Comparison of ENCODE assay signal across 18 mouse cellular contexts in genomic region chr12:108226216-108226615, GRCm38 (mm10). TPM values are rescaled to one million over a fixed set of nuclear protein-coding genes. Genes with fewer than 3 reads are reported as not detected.
A peak's percentile ranks its signal among the peaks of the same experiment; 100 is the strongest.
DNase-seq lines count a peak whose midpoint lies in the region; ATAC-seq lines count a peak whose summit lies in the region.
"Had no signal": no experiment of that assay in that cellular context is flagged by ENCODE, and none has a peak within 500 bp of the region (broad histone marks: within the 10 kb centered on the region; RNA-seq: fewer than 3 reads in every experiment).

No protein-coding gene starts in this region.

- 0 out of 2 replicates have a peak overlapping the region, but pooled peaks have one; percentile 0 for H3K9ac ChIP-seq in hindbrain, embryonic 12.5 days
- no peak overlapping the region for H3K9ac ChIP-seq in hindbrain, embryonic 14.5 days
- H3K9ac ChIP-seq in neural tube, embryonic 13.5 days: peak overlapping the region; percentile 8; the same call in 1 of the 2 replicates
- no peak overlapping the region for H3K9ac ChIP-seq in neural tube, embryonic 15.5 days (replicated peaks)
- H3K9ac ChIP-seq: hindbrain, embryonic 15.5 days; limb, embryonic 12.5 days; liver, embryonic 14.5 days; lung, embryonic 15.5 days had no signal

- 81% methylated on average over 13 of the region's 13 CpGs for WGBS in heart, embryonic 10.5 days
- WGBS in hindbrain, embryonic 12.5 days: 72% methylated on average over 13 of the region's 13 CpGs
- 70% methylated on average over 13 of the region's 13 CpGs for WGBS in hindbrain, embryonic 14.5 days
- 78% methylated on average over 13 of the region's 13 CpGs for WGBS in neural tube, embryonic 13.5 days
- WGBS in neural tube, embryonic 15.5 days: 73% methylated on average over 13 of the region's 13 CpGs

- no peak overlapping the region for H3K4me3 ChIP-seq in heart, embryonic 10.5 days
- no peak overlapping the region for H3K4me3 ChIP-seq in hindbrain, embryonic 12.5 days
- H3K4me3 ChIP-seq in hindbrain, embryonic 14.5 days (replicated peaks; ENCODE audit: low read length): no peak overlapping the region
- H3K4me3 ChIP-seq in neural tube, embryonic 13.5 days: no peak overlapping the region
- H3K4me3 ChIP-seq in neural tube, embryonic 15.5 days (replicated peaks): no peak overlapping the region
- H3K4me3 ChIP-seq: heart, adult 2 months; hindbrain, embryonic 15.5 days; limb, embryonic 12.5 days; lung, embryonic 15.5 days had no signal

- peak; percentile 68 for DNase-seq in cerebellum, adult 11-12 months
- DNase-seq in cerebellum, adult 18-20 months: no peak
- no peak for DNase-seq in heart, embryonic 10.5 days (ENCODE audit: low spot score)
- no peak for DNase-seq in heart, postnatal 4 days
- DNase-seq in hindbrain, embryonic 14.5 days (ENCODE audit: low spot score): no peak
- DNase-seq: adrenal gland, adult 8-10 months; gastrocnemius, postnatal 10 days; heart, adult 2 months; thymus, adult 2 months had no signal

- H3K36me3 ChIP-seq in heart, embryonic 10.5 days: no peaks in the 10 kb centered on the region
- H3K36me3 ChIP-seq in hindbrain, embryonic 12.5 days: no peaks in the 10 kb centered on the region
- H3K36me3 ChIP-seq in hindbrain, embryonic 14.5 days (replicated peaks; ENCODE audit: control insufficient read depth, insufficient read depth): no peaks in the 10 kb centered on the region
- H3K36me3 ChIP-seq in neural tube, embryonic 13.5 days: no peaks in the 10 kb centered on the region
- H3K36me3 ChIP-seq in neural tube, embryonic 15.5 days: no peaks in the 10 kb centered on the region
- H3K36me3 ChIP-seq: hindbrain, embryonic 15.5 days; limb, embryonic 12.5 days; lung, embryonic 15.5 days had no signal

- peaks cover 90% of the 10 kb centered on the region for H3K4me1 ChIP-seq in heart, embryonic 10.5 days
- H3K4me1 ChIP-seq in hindbrain, embryonic 12.5 days: peaks cover 81% of the 10 kb centered on the region
- H3K4me1 ChIP-seq in hindbrain, embryonic 14.5 days (replicated peaks; ENCODE audit: control insufficient read depth, insufficient read depth, low read length): peaks cover 48% of the 10 kb centered on the region
- H3K4me1 ChIP-seq in neural tube, embryonic 13.5 days (replicated peaks): peaks cover 89% of the 10 kb centered on the region
- H3K4me1 ChIP-seq in neural tube, embryonic 15.5 days: peaks cover 71% of the 10 kb centered on the region

- ATAC-seq in hindbrain, embryonic 12.5 days (ENCODE audit: low FRiP score): no peak
- ATAC-seq in hindbrain, embryonic 14.5 days (ENCODE audit: low FRiP score): no peak
- ATAC-seq in neural tube, embryonic 13.5 days (ENCODE audit: low read depth): no peak
- ATAC-seq in neural tube, embryonic 15.5 days (ENCODE audit: low FRiP score): no peak
- ATAC-seq: intestine, embryonic 16.5 days; Patski had no signal

- peak overlapping the region; percentile 50 for H3K27ac ChIP-seq in heart, embryonic 10.5 days
- peak overlapping the region; percentile 25; the same call in 1 of the 2 replicates for H3K27ac ChIP-seq in hindbrain, embryonic 12.5 days
- H3K27ac ChIP-seq in hindbrain, embryonic 14.5 days: no peak overlapping the region
- no peak overlapping the region for H3K27ac ChIP-seq in neural tube, embryonic 13.5 days (replicated peaks)
- H3K27ac ChIP-seq in neural tube, embryonic 15.5 days (replicated peaks): no peak overlapping the region
- H3K27ac ChIP-seq: heart, adult 2 months; hindbrain, embryonic 15.5 days; limb, embryonic 12.5 days; liver, embryonic 14.5 days; lung, embryonic 15.5 days had no signal

- no peak overlapping the region for H3K4me2 ChIP-seq in hindbrain, embryonic 12.5 days (replicated peaks)
- H3K4me2 ChIP-seq in hindbrain, embryonic 14.5 days (replicated peaks): no peak overlapping the region
- H3K4me2 ChIP-seq in neural tube, embryonic 13.5 days: no peak overlapping the region
- H3K4me2 ChIP-seq in neural tube, embryonic 15.5 days: no peak overlapping the region
- H3K4me2 ChIP-seq: hindbrain, embryonic 15.5 days; limb, embryonic 12.5 days; lung, embryonic 15.5 days had no signal

- no peaks in the 10 kb centered on the region for H3K9me3 ChIP-seq in heart, embryonic 10.5 days
- H3K9me3 ChIP-seq in hindbrain, embryonic 12.5 days (replicated peaks): no peaks in the 10 kb centered on the region
- no peaks in the 10 kb centered on the region for H3K9me3 ChIP-seq in hindbrain, embryonic 14.5 days (ENCODE audit: control insufficient read depth, low read length)
- no peaks in the 10 kb centered on the region for H3K9me3 ChIP-seq in neural tube, embryonic 13.5 days
- H3K9me3 ChIP-seq in neural tube, embryonic 15.5 days (replicated peaks): no peaks in the 10 kb centered on the region
- H3K9me3 ChIP-seq: hindbrain, embryonic 15.5 days; limb, embryonic 12.5 days; lung, embryonic 15.5 days had no signal

- H3K27me3 ChIP-seq in heart, embryonic 10.5 days (ENCODE audit: insufficient read depth, poor library complexity, severe bottlenecking): no peaks in the 10 kb centered on the region
- no peaks in the 10 kb centered on the region for H3K27me3 ChIP-seq in hindbrain, embryonic 12.5 days
- no peaks in the 10 kb centered on the region for H3K27me3 ChIP-seq in hindbrain, embryonic 14.5 days (ENCODE audit: control insufficient read depth, insufficient read depth, low read length)
- no peaks in the 10 kb centered on the region for H3K27me3 ChIP-seq in neural tube, embryonic 13.5 days
- H3K27me3 ChIP-seq in neural tube, embryonic 15.5 days (replicated peaks): no peaks in the 10 kb centered on the region
- H3K27me3 ChIP-seq: hindbrain, embryonic 15.5 days; lung, embryonic 15.5 days; Patski had no signal

RNA-seq across cellular contexts. Expression of gene Ccnk, which starts 46.8 kb away (rescaled TPM):
- polyA plus RNA-seq in heart, embryonic 10.5 days (2016; fragmentation: Nextera tagmentation; extraction: Ambion mirVana): 2.0 and 3.6 TPM in 2 replicates
- total RNA-seq in heart, postnatal 4 days (2021): 10 to 100 TPM; 30.5 to 32.8 TPM
- polyA plus RNA-seq in hindbrain, embryonic 12.5 days (2016; fragmentation: Nextera tagmentation; extraction: Ambion mirVana): 2.9 and 3.6 TPM in 2 replicates
- polyA plus RNA-seq in hindbrain, embryonic 14.5 days (2014; fragmentation: Nextera tagmentation; extraction: Ambion mirVana): 4.4 and 5.6 TPM in 2 replicates
- polyA plus RNA-seq in neural tube, embryonic 13.5 days (2015; fragmentation: Nextera tagmentation; extraction: Ambion mirVana): 3.7 and 4.2 TPM in 2 replicates
- 2.4 and 2.7 TPM in 2 replicates for polyA plus RNA-seq in neural tube, embryonic 15.5 days (2015; fragmentation: Nextera tagmentation; extraction: Ambion mirVana)

RNA-seq across cellular contexts. Expression of gene Setd3, which starts 47.1 kb away (rescaled TPM):
- 72.6 TPM in 2 replicates for polyA plus RNA-seq in heart, embryonic 10.5 days (2016; fragmentation: Nextera tagmentation; extraction: Ambion mirVana)
- 10 to 100 TPM; 74.9 to 75.7 TPM for total RNA-seq in heart, postnatal 4 days (2021)
- polyA plus RNA-seq in hindbrain, embryonic 12.5 days (2016; fragmentation: Nextera tagmentation; extraction: Ambion mirVana): 108 and 118 TPM in 2 replicates
- 86.7 and 89.8 TPM in 2 replicates for polyA plus RNA-seq in hindbrain, embryonic 14.5 days (2014; fragmentation: Nextera tagmentation; extraction: Ambion mirVana)
- 107 and 109 TPM in 2 replicates for polyA plus RNA-seq in neural tube, embryonic 13.5 days (2015; fragmentation: Nextera tagmentation; extraction: Ambion mirVana)
- 97.5 and 98.3 TPM in 2 replicates for polyA plus RNA-seq in neural tube, embryonic 15.5 days (2015; fragmentation: Nextera tagmentation; extraction: Ambion mirVana)

RNA-seq across cellular contexts. Expression of gene Ccdc85c, which starts 49.0 kb away (rescaled TPM):
- polyA plus RNA-seq in heart, embryonic 10.5 days (2016; fragmentation: Nextera tagmentation; extraction: Ambion mirVana): 5.7 and 6.7 TPM in 2 replicates
- 10 to 100 TPM; 35.2 to 37.2 TPM for total RNA-seq in heart, postnatal 4 days (2021)
- 15.2 and 16.3 TPM in 2 replicates for polyA plus RNA-seq in hindbrain, embryonic 12.5 days (2016; fragmentation: Nextera tagmentation; extraction: Ambion mirVana)
- polyA plus RNA-seq in hindbrain, embryonic 14.5 days (2014; fragmentation: Nextera tagmentation; extraction: Ambion mirVana): 13.9 and 16.5 TPM in 2 replicates
- 14.5 and 15.8 TPM in 2 replicates for polyA plus RNA-seq in neural tube, embryonic 13.5 days (2015; fragmentation: Nextera tagmentation; extraction: Ambion mirVana)
- polyA plus RNA-seq in neural tube, embryonic 15.5 days (2015; fragmentation: Nextera tagmentation; extraction: Ambion mirVana): 10.5 and 11.9 TPM in 2 replicates

Comparison
In these comparisons a context has a peak if more than half of its experiments do, and no peak if none do; other contexts are left out.
1. H3K27ac ChIP-seq: peak in heart, embryonic 10.5 days (single experiment) and hindbrain, embryonic 12.5 days (single experiment); none in hindbrain, embryonic 14.5 days (single experiment), neural tube, embryonic 13.5 days (single experiment) and neural tube, embryonic 15.5 days (single experiment).
2. H3K9ac ChIP-seq: peak in hindbrain, embryonic 12.5 days (single experiment) and neural tube, embryonic 13.5 days (single experiment); none in hindbrain, embryonic 14.5 days (single experiment) and neural tube, embryonic 15.5 days (single experiment).